Mouse (Mus musculus) myocyte (in vitro differentiated cells): ENCODE measurements around the gene ccdc198. TPM values are rescaled to one million over a fixed set of nuclear protein-coding genes. Genes with fewer than 3 reads are reported as not detected.
"Not testable (repeated sequence)": the region's sequence is repeated elsewhere in the genome, so short reads cannot be mapped to it uniquely, and the experiment has no call there.

Experiments
- H3K27me3 ChIP-seq: one replicate; pipeline ENCODE4 v1.6.1; 2011; ENCODE audit not compliant: control insufficient read depth, insufficient read depth, insufficient read length
- H3K36me3 ChIP-seq: one replicate; pipeline ENCODE4 v1.6.1; 2011; ENCODE audit not compliant: control insufficient read depth, insufficient read depth
- H3K4me2 ChIP-seq: one replicate; pipeline ENCODE4 v1.6.1; 2011; ENCODE audit warnings: low read depth, control low read depth
- H3K4me3 ChIP-seq: one replicate; pipeline ENCODE4 v1.5.1; 2011; ENCODE audit warnings: mild to moderate bottlenecking, control low read depth, moderate library complexity
- H3K79me2 ChIP-seq: one replicate; pipeline ENCODE4 v1.6.1; 2011; ENCODE audit not compliant: control insufficient read depth, insufficient read depth
- H3ac ChIP-seq: one replicate; pipeline ENCODE4 v1.6.1; 2011; ENCODE audit not compliant: control insufficient read depth, insufficient read length
- CEBPB ChIP-seq: IDR thresholded peaks from 2 replicates; pipeline ENCODE4 v1.6.1; 2011; ENCODE audit warnings: mild to moderate bottlenecking, moderate library complexity; ENCODE audit not compliant: poor library complexity, insufficient read depth, severe bottlenecking
- E2F4 ChIP-seq: IDR thresholded peaks from one replicate; pipeline ENCODE4 v1.6.1; 2011; ENCODE audit warnings: mild to moderate bottlenecking, control low read depth, moderate library complexity; ENCODE audit not compliant: insufficient read depth
- MAX ChIP-seq: IDR thresholded peaks from one replicate; pipeline ENCODE4 v1.6.1; 2011; ENCODE audit warnings: low read depth, mild to moderate bottlenecking, control low read depth
- MYOD1 ChIP-seq, 3 experiments: IDR thresholded peaks; one replicate each; pipeline ENCODE4 v1.6.1; 2011; ENCODE audit warnings: control low read depth in 2 of 3, low read depth in 2 of 3, mild to moderate bottlenecking in 2 of 3, moderate library complexity in 1 of 3; ENCODE audit not compliant: insufficient read length in 2 of 3, control insufficient read depth in 1 of 3
- MYOG ChIP-seq, 3 experiments: IDR thresholded peaks; one replicate each; pipeline ENCODE4 v1.6.1; 2011; ENCODE audit warnings: control low read depth in 2 of 3, low read depth in 2 of 3, mild to moderate bottlenecking in 2 of 3; ENCODE audit not compliant: insufficient read length in 2 of 3, control insufficient read depth in 1 of 3, insufficient read depth in 1 of 3
- POLR2A ChIP-seq: IDR thresholded peaks from one replicate; pipeline ENCODE4 v1.6.1; 2011; ENCODE audit warnings: low read depth, mild to moderate bottlenecking, control low read depth, moderate library complexity; ENCODE audit not compliant: insufficient read length
- POLR2AphosphoS2 ChIP-seq: IDR thresholded peaks from one replicate; pipeline ENCODE4 v1.6.1; 2011; ENCODE audit warnings: low read depth, control low read depth; ENCODE audit not compliant: insufficient read length
- REST ChIP-seq: IDR thresholded peaks from one replicate; pipeline ENCODE4 v1.6.1; 2011; ENCODE audit warnings: mild to moderate bottlenecking, control low read depth, moderate library complexity; ENCODE audit not compliant: insufficient read depth, insufficient read length
- SRF ChIP-seq: IDR thresholded peaks from one replicate; pipeline ENCODE4 v1.6.1; 2011; ENCODE audit warnings: low read depth; ENCODE audit not compliant: control insufficient read depth, insufficient read length
- TCF12 ChIP-seq: IDR thresholded peaks from one replicate; pipeline ENCODE4 v1.6.1; 2011; ENCODE audit warnings: mild to moderate bottlenecking, control low read depth; ENCODE audit not compliant: poor library complexity, insufficient read depth, severe bottlenecking
- TCF3 ChIP-seq: IDR thresholded peaks from one replicate; pipeline ENCODE4 v1.6.1; 2011; ENCODE audit warnings: low read depth, control low read depth; ENCODE audit not compliant: insufficient read length
- USF1 ChIP-seq: IDR thresholded peaks from one replicate; pipeline ENCODE4 v1.6.1; 2011; ENCODE audit warnings: low read depth, mild to moderate bottlenecking, control low read depth, moderate library complexity
- polyA plus RNA-seq: library from polyadenylated mRNA; unstranded; fragments of >200 nt; fragmentation: generic; extraction: Trizol; gene quantifications from one replicate; pipeline ENCODE4 v1.2.1, GENCODE M21; 2012; ENCODE audit warnings: missing spikeins

The ccdc198 gene
- polyA plus RNA-seq, 1 experiment = not detected

DNA sequence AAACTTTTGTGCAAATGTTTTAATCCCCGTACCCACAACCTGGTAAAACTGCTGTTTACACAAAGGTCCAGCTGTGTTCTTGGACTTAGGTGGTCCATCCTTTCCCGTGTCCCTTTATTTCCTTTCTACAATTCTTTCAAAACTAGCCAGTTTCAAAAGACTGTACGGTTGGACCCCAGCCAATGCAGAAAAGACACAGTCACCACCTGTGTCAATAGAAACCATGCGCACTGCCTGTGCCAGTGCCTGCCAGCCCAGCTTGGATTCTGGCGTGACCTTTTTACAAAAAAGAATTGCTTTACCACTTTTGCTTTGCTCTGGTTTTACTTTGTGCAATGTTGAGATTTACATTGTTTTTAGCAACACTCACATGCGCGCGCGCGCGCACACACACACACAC is 18.3 kb downstream of the ccdc198 start:
- no peak overlapping the region for H3ac ChIP-seq
- no peaks in the 10 kb centered on the region for H3K79me2 ChIP-seq
- no peaks in the 10 kb centered on the region for H3K36me3 ChIP-seq
- no peaks in the 10 kb centered on the region for H3K27me3 ChIP-seq
- no peak for TF ChIP-seq MYOD1 (IDR thresholded peaks at IDR 0.05; ENCODE audit: control insufficient read depth in 1 of 3, insufficient read length in 2 of 3, low read depth in 2 of 3)
- TF ChIP-seq CEBPB = no peak
- TF ChIP-seq TCF3 = no peak
- TF ChIP-seq REST = no peak
- TF ChIP-seq USF1 = no peak
- no peak for TF ChIP-seq TCF12
- no peak for TF ChIP-seq MAX
- no peak for TF ChIP-seq POLR2A
- no peak for TF ChIP-seq E2F4
- no peak overlapping the region for H3K4me2 ChIP-seq
- no peak overlapping the region for H3K4me3 ChIP-seq

DNA sequence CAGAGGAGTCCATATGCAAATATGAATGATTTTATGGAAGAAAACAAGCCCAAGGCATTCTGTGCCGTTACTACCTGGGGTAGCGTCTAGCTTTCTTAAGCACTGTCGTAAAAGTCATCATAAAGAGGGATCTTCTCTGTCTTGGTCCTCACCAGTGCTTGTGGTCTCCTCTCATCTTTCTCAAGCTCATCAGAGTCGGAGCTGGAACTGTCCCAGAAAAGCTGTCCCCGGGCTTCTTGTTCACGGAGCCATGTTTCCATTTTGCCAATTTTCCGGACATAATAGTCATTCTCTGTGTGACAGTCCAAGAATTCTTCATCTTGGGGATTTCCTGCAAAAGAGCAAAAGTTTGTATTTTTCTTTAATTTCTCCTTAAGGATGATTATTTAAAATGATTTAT is 18.8 kb downstream of the ccdc198 start:
- no peak overlapping the region for H3K4me3 ChIP-seq
- H3K79me2 ChIP-seq = no peaks in the 10 kb centered on the region
- H3K27me3 ChIP-seq = no peaks in the 10 kb centered on the region
- H3ac ChIP-seq = no peak overlapping the region
- H3K36me3 ChIP-seq = no peaks in the 10 kb centered on the region
- no peak for TF ChIP-seq MAX
- no peak for TF ChIP-seq E2F4
- no peak for TF ChIP-seq MYOG (IDR thresholded peaks at IDR 0.05; ENCODE audit: control insufficient read depth in 1 of 3, insufficient read depth in 1 of 3, insufficient read length in 2 of 3, low read depth in 2 of 3)
- TF ChIP-seq POLR2A = no peak
- TF ChIP-seq TCF12 = no peak
- TF ChIP-seq POLR2AphosphoS2 = no peak
- no peak for TF ChIP-seq SRF
- TF ChIP-seq USF1 = no peak
- TF ChIP-seq CEBPB = no peak
- no peak overlapping the region for H3K4me2 ChIP-seq

DNA sequence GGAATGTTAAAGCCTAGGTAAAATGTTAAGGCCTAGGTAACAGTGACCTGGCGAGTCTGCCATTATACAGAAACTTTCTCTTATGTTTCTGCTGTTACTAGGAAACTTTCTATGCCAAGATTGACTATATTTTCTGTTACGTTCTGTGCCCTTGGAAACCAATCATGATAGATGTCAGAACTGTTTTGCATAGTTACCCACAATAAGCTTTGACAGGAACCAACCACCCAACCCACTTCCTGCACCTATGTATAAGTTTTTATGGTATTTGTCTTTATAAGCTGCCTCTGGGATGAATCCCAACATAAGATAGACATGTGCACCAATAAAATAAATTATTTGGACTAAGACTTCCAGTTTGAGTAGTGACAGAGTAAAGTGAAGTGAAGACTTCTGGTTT is 23.5 kb downstream of the ccdc198 start:
- no peak overlapping the region for H3K4me3 ChIP-seq
- TF ChIP-seq POLR2A (no peak), POLR2AphosphoS2 (no peak), REST (no peak), E2F4 (no peak), MAX (no peak)

DNA sequence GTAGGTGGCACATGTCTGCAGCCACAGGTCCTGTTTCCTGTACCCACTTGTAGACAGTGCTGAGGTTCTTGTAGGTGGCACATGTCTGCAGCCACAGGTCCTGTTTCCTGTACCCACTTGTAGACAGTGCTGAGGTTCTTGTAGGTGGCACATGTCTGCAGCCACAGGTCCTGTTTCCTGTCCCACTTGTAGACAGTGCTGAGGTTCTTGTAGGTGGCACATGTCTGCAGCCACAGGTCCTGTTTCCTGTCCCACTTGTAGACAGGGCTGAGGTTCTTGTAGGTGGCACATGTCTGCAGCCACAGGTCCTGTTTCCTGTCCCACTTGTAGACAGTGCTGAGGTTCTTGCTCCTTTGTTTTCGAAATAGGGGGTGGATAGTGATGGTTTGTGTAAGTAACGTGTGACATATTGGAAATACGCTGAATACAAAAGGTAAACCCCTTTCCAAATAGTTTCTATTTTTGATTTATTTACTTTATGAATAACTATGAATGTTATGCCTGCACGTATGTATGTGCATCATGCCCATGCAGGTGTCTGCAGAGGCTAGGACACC is 25.7 kb downstream of the ccdc198 start:
- not testable (repeated sequence) for H3K36me3 ChIP-seq, H3K4me3 ChIP-seq

More for the DNA sequence above, 23.5 kb downstream of the ccdc198 start:
- Histone ChIP-seq H3ac (no peak overlapping the region), H3K36me3 (no peaks in the 10 kb centered on the region), H3K79me2 (no peaks in the 10 kb centered on the region), H3K4me2 (no peak overlapping the region), H3K27me3 (no peaks in the 10 kb centered on the region)

DNA sequence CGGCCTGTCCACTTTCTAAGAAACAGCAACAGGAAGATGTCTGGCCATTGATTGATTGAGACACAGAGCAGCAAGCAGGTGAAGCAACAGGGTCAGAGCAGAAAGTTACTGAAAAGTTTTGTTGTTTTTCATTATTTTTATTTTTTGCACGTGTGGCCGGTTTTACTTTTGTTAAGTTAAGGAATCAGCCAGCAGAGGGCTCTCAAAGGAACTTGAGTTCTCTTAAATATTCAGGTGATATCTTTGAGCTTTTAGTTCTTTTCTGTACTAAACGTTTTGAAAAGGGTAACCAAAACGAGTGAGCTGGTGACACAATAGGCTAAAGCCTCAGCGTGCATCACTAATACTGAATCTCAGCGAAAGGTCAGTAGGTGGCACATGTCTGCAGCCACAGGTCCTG is 26.6 kb downstream of the ccdc198 start:
- Histone ChIP-seq H3K4me2 (no peak overlapping the region), H3K27me3 (no peaks in the 10 kb centered on the region), H3K4me3 (no peak overlapping the region), H3K79me2 (no peaks in the 10 kb centered on the region), H3K36me3 (no peaks in the 10 kb centered on the region), H3ac (no peak overlapping the region)
- TF ChIP-seq TCF3 (no peak), TCF12 (no peak), REST (no peak), MYOG (IDR thresholded peaks at IDR 0.05; ENCODE audit: control insufficient read depth in 1 of 3, insufficient read depth in 1 of 3, insufficient read length in 2 of 3, low read depth in 2 of 3) (no peak), E2F4 (no peak), USF1 (no peak), SRF (no peak), POLR2AphosphoS2 (no peak), MAX (no peak)

More for the DNA sequence above, 25.7 kb downstream of the ccdc198 start:
- H3K4me2 ChIP-seq, H3ac ChIP-seq, H3K27me3 ChIP-seq, H3K79me2 ChIP-seq: not testable (repeated sequence)

DNA sequence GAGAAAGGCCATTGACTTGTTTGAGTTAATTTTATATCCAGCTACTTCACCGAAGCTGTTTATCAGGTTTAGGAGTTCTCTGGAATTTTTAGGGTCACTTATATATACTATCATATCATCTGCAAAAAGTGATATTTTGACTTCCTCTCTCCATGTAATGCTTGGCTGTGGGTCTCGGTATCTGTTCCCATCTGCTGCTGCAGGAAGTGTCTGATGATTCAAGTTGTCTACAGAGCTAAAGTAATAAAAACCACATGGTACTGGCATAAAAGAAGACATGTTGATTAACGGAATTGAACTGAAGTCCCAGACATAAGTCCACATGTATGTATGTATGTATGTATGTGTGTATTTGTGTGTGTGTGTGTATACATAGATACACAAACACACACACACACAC is 35.1 kb downstream of the ccdc198 start:
- not testable (repeated sequence) for H3ac ChIP-seq, H3K27me3 ChIP-seq, H3K4me3 ChIP-seq, H3K36me3 ChIP-seq, H3K79me2 ChIP-seq, H3K4me2 ChIP-seq
